Mouse (Mus musculus) lung, postnatal 0 days (tissue): ENCODE data around the gene Scimp. TPM values are rescaled to one million over a fixed set of nuclear protein-coding genes. Genes with fewer than 3 reads are reported as not detected.

Experiments used
- ATAC-seq: fragments of 200-750 bp; cut with Nextera tagmentation; 2 replicates; pipeline ENCODE4 v1.8.0; 2017; ENCODE audit warnings: moderate library complexity
- DNase-seq: peaks from one replicate; pipeline ENCODE4 v3.0.0-alpha.2; 2016; ENCODE audit warnings: low spot score
- H3K27ac ChIP-seq: fragments of 300-500 bp; sonication (generic); 2 replicates; pipeline ENCODE4 v1.5.1; 2014; ENCODE audit warnings: antibody characterized with exemption, mild to moderate bottlenecking, low read length, mixed read lengths
- H3K27me3 ChIP-seq: fragments of 300-500 bp; sonication (generic); replicated peaks from 2 replicates; pipeline ENCODE4 v1.6.1; 2014; ENCODE audit warnings: low read length, mixed read lengths; ENCODE audit not compliant: insufficient read depth
- H3K36me3 ChIP-seq: fragments of 300-500 bp; sonication (generic); 2 replicates; pipeline ENCODE4 v1.6.1; 2014; ENCODE audit warnings: low read length, mixed read lengths; ENCODE audit not compliant: insufficient read depth
- H3K4me1 ChIP-seq: fragments of 300-500 bp; sonication (generic); 2 replicates; pipeline ENCODE4 v1.6.1; 2014; ENCODE audit warnings: antibody characterized with exemption, low read depth, low read length, mixed read lengths; ENCODE audit not compliant: insufficient read depth
- H3K4me2 ChIP-seq: fragments of 300-500 bp; sonication (generic); replicated peaks from 2 replicates; pipeline ENCODE4 v1.6.1; 2014; ENCODE audit warnings: low read depth, mild to moderate bottlenecking, low read length, moderate library complexity, mixed read lengths
- H3K4me3 ChIP-seq: fragments of 300-500 bp; sonication (generic); 2 replicates; pipeline ENCODE4 v1.5.1; 2014; ENCODE audit warnings: low read depth, low read length
- H3K9ac ChIP-seq: fragments of 300-500 bp; sonication (generic); replicated peaks from 2 replicates; pipeline ENCODE4 v1.6.1; 2014; ENCODE audit warnings: low read depth, mild to moderate bottlenecking
- H3K9me3 ChIP-seq: fragments of 300-500 bp; sonication (generic); 2 replicates; pipeline ENCODE4 v1.6.1; 2016; ENCODE audit warnings: low read length, mixed read lengths
- CTCF ChIP-seq: IDR thresholded peaks from 2 replicates; pipeline ENCODE4 v1.5.1; 2016; ENCODE audit warnings: antibody characterized with exemption, mild to moderate bottlenecking
- EP300 ChIP-seq: IDR thresholded peaks from 2 replicates; pipeline ENCODE4 v1.6.1; 2016; ENCODE audit warnings: antibody characterized with exemption, mild to moderate bottlenecking, control low read depth
- WGBS: fragments of 180-500 bp; shearing (Covaris S2); extraction: QIAGEN DNeasy Blood & Tissue Kit; methylation state at CpG from one replicate; pipeline ENCODE4 v1.1.7; 2014; 5-methylcytosine and 5-hydroxymethylcytosine counted together
- polyA plus RNA-seq: library from polyadenylated mRNA; unstranded; fragments of >200 nt; fragmentation: Nextera tagmentation; extraction: Ambion mirVana; gene quantifications from 2 replicates; pipeline ENCODE4 v1.2.1, GENCODE M21; 2015

The Scimp gene
- polyA plus RNA-seq, 1 experiment from 2014 or later = 2.1 TPM

DNA sequence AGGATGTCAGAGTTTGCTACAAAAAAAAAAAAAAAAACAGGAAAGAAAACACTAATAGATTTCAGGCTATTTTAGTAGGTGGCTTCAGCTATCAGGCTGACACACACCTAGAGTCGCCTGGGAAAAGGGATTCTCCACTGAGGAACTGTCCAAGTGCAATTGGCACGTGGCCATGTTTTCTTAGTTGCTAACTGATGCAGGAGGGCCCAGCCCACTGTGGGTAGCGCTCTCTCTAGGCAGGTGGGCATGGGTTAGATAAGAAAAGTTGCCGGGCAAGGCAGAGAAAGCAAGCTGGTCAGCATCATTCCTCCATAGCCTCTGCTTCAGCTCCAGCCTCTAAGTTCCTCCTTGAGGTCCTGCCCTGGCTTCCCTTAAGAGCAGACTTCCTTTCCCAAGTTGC is 4.4 kb upstream of the Scimp start:
- H3K9me3 ChIP-seq = no peaks in the 10 kb centered on the region
- no peak overlapping the region for H3K4me2 ChIP-seq
- no peaks in the 10 kb centered on the region for H3K4me1 ChIP-seq
- H3K4me3 ChIP-seq = no peak overlapping the region
- no peaks in the 10 kb centered on the region for H3K36me3 ChIP-seq
- no peak for ATAC-seq
- no peak for DNase-seq
- 59% methylated on average over 4 of the region's 4 CpGs for WGBS
- no peak overlapping the region for H3K27ac ChIP-seq
- no peak for TF ChIP-seq CTCF
- TF ChIP-seq EP300 = no peak
- H3K27me3 ChIP-seq = no peaks in the 10 kb centered on the region
- H3K9ac ChIP-seq = no peak overlapping the region

DNA sequence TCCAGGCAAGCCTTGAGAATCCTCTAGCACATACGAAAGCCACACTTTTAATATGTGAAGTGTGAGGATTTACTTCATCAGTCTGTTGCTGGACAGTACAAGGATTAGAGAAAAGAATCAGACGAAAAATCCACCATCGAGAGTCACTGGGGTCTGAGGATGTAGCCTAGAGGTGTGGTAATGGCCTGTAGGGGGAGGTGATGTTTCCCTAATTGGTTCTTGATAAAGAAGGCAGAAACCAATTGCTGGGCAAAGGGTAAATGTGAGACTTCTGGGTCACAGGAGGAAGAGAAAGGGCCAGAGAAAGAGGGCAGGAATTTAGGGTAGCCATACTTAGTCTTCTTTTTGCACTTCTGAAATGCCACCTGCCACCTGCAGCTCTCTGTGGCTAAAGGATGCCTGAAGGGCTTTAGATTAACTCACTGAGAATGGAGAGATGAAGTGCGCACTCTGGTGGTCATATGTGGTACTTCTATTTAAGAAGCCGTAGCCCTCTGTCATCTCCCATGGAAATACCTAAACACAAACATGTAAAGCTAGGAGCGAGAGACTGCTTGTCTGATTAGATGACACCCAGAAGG is 3.2 kb upstream of the Scimp start:
- Histone ChIP-seq H3K9ac (no peak overlapping the region), H3K4me3 (no peak overlapping the region), H3K4me1 (no peaks in the 10 kb centered on the region), H3K27ac (no peak overlapping the region), H3K4me2 (no peak overlapping the region), H3K36me3 (no peaks in the 10 kb centered on the region), H3K27me3 (no peaks in the 10 kb centered on the region), H3K9me3 (no peaks in the 10 kb centered on the region)
- WGBS = 23% methylated on average over 6 of the region's 6 CpGs
- DNase-seq = peak; percentile 76
- ATAC-seq = no peak; the same call in 1 of the 2 replicates
- TF ChIP-seq EP300 (no peak), CTCF (peak; percentile 86)

DNA sequence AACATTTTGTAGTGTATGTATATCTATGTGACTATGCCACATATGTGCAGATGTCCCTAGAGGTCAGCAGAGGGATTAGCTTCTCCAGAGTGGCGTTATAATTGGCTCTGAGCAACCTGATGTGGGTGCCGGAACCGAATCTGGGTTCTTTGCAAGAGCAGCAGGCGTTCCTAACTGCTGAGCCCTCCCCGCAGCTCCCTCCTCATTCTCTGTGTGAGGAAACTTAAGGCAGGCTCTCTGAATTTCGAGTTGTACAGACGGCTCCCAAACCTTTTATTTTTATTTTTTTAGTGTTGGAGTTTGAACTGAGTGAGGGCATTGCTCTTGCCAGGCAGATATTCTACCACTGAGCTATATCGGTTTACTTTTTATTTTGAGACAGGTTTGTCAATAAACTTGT is 2.7 kb upstream of the Scimp start:
- DNase-seq = no peak
- no peak for ATAC-seq
- Histone ChIP-seq H3K27me3 (no peaks in the 10 kb centered on the region), H3K4me3 (no peak overlapping the region), H3K27ac (no peak overlapping the region), H3K9me3 (no peaks in the 10 kb centered on the region), H3K36me3 (no peaks in the 10 kb centered on the region), H3K9ac (no peak overlapping the region), H3K4me1 (no peaks in the 10 kb centered on the region), H3K4me2 (no peak overlapping the region)
- TF ChIP-seq CTCF = no peak
- no peak for TF ChIP-seq EP300
- 80% methylated on average over 8 of the region's 8 CpGs for WGBS

DNA sequence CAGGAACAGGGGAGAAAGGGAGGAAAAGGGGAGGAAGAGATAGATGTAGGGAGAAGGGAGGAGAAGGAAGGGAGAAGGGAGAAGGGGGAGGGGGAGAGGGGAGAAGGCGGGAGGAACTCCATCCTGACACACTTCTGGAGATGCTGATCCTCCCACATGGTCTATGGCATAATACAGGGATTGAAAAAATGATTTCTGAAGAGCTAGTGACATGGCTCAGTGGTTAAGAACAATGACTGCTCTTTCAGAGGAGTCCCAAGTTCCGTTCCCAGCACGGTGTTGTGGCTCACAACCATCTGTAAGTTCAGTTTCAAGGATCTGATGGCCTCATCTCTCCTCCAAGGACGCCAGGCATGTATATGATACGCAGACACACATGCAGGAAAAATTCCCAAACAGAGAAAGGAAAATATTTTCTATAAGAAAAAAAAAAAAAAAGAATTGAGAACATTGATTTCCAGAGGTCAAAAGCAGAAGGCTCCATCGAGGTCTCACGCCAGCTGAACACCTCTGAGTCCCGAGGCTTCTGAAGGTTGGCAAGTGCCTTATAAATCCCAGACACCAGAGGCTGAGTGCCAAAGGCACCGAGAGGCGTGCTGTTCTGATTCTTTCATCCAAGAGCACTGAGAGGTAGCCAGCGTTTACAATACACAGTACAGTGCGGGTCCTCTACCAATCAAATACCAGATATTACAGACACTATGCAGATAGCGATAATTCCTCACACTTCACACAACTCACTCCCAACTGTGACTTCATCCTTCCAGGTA is 730 bp downstream of the Scimp start:
- no peak for TF ChIP-seq EP300
- no peak for TF ChIP-seq CTCF
- Histone ChIP-seq H3K4me1 (no peaks in the 10 kb centered on the region), H3K9ac (no peak overlapping the region), H3K4me3 (no peak overlapping the region), H3K9me3 (no peaks in the 10 kb centered on the region), H3K4me2 (no peak overlapping the region), H3K36me3 (no peaks in the 10 kb centered on the region), H3K27ac (no peak overlapping the region), H3K27me3 (no peaks in the 10 kb centered on the region)
- DNase-seq (no peak), ATAC-seq (no peak)
- 61% methylated on average over 13 of the region's 13 CpGs for WGBS

DNA sequence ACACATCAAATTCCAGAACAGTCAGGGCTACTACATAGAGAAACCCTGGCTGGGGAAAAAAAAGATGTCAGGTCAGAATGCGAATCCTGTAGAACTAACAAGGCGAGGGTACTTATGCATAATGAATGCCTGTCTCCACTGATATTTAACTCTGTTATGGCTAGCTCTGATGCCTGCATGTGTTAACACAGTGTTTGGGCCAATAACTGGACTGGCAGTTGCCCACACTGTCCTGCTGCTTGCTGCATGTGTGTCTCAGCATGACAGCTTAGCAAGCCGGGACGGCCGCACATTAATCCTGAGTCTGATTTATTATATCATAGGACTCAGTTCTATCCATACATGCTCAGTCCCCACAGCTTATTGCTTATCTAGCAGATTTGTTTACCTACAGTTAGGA is 1.3 kb downstream of the Scimp start:
- DNase-seq = no peak
- H3K4me3 ChIP-seq = no peak overlapping the region
- H3K27me3 ChIP-seq = no peaks in the 10 kb centered on the region
- no peaks in the 10 kb centered on the region for H3K4me1 ChIP-seq
- no peak for TF ChIP-seq EP300
- TF ChIP-seq CTCF = no peak
- 76% methylated on average over 5 of the region's 5 CpGs for WGBS
- H3K27ac ChIP-seq = no peak overlapping the region
- no peaks in the 10 kb centered on the region for H3K36me3 ChIP-seq
- ATAC-seq = no peak
- H3K4me2 ChIP-seq = no peak overlapping the region
- H3K9ac ChIP-seq = no peak overlapping the region
- H3K9me3 ChIP-seq = no peaks in the 10 kb centered on the region

DNA sequence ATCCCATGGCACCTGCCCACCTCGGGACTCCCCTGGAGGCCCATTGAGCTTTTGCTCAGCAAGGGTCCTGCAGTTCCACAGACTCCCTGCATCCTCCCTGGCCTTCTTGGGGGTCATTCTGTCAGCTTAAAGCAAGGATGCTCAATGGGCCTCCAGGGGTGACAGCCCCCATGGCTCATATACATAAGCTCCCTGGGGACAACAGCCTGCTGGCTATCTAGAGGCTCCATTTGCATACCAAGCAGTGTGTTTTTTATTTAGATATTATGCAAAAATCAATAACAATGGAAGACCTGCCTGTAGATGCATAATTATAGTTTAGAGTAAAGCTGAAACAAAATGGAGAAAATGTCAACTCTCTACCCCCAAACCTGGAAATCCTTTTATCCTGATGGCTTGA is 3.4 kb downstream of the Scimp start:
- Histone ChIP-seq H3K9ac (no peak overlapping the region), H3K27ac (no peak overlapping the region), H3K4me2 (no peak overlapping the region), H3K27me3 (no peaks in the 10 kb centered on the region), H3K4me1 (no peaks in the 10 kb centered on the region), H3K9me3 (no peaks in the 10 kb centered on the region), H3K4me3 (no peak overlapping the region), H3K36me3 (no peaks in the 10 kb centered on the region)
- no peak for ATAC-seq
- DNase-seq = no peak
- no peak for TF ChIP-seq CTCF
- no peak for TF ChIP-seq EP300
- WGBS = 28% methylated on average over 1 of the region's 1 CpGs
